Mouse (Mus musculus) limb, embryonic 14.5 days (tissue): ENCODE measurements around the gene Plcl2. TPM values are rescaled to one million over a fixed set of nuclear protein-coding genes. Genes with fewer than 3 reads are reported as not detected.
A peak's percentile ranks its signal among the peaks of the same experiment; 100 is the strongest.
"Not testable (repeated sequence)": the region's sequence is repeated elsewhere in the genome, so short reads cannot be mapped to it uniquely, and the experiment has no call there.

ENCODE experiments used
- ATAC-seq: fragments of 200-750 bp; cut with Nextera tagmentation; 2 replicates; pipeline ENCODE4 v1.8.0; 2017; ENCODE audit warnings: low read depth, moderate number of reproducible peaks, moderate TSS enrichment; ENCODE audit not compliant: low FRiP score
- DNase-seq: peaks from one replicate; pipeline ENCODE4 v3.0.0-alpha.2; 2015; ENCODE audit warnings: low spot score
- H3K27ac ChIP-seq: fragments of 300-500 bp; sonication (generic); replicated peaks from 2 replicates; pipeline ENCODE4 v1.5.1; 2014; ENCODE audit warnings: low read depth, mild to moderate bottlenecking, low read length, moderate library complexity, mixed read lengths
- H3K27me3 ChIP-seq: fragments of 300-500 bp; sonication (generic); 2 replicates; pipeline ENCODE4 v1.6.1; 2014; ENCODE audit warnings: low read length, mixed read lengths; ENCODE audit not compliant: control insufficient read depth, insufficient read depth
- H3K36me3 ChIP-seq: fragments of 300-500 bp; sonication (generic); 2 replicates; pipeline ENCODE4 v1.6.1; 2014; ENCODE audit warnings: mild to moderate bottlenecking, low read length, moderate library complexity, mixed read lengths; ENCODE audit not compliant: control insufficient read depth, insufficient read depth
- H3K4me1 ChIP-seq: fragments of 300-500 bp; sonication (generic); 2 replicates; pipeline ENCODE4 v1.6.1; 2014; ENCODE audit warnings: antibody characterized with exemption, low read length, mixed read lengths; ENCODE audit not compliant: control insufficient read depth, insufficient read depth
- H3K4me2 ChIP-seq: fragments of 300-500 bp; sonication (generic); replicated peaks from 2 replicates; pipeline ENCODE4 v1.6.1; 2014; ENCODE audit warnings: low read depth, mild to moderate bottlenecking, low read length, moderate library complexity; ENCODE audit not compliant: severe bottlenecking
- H3K4me3 ChIP-seq: fragments of 300-500 bp; sonication (generic); replicated peaks from 2 replicates; pipeline ENCODE4 v1.5.1; 2014; ENCODE audit warnings: low read length
- H3K9ac ChIP-seq: fragments of 300-500 bp; sonication (generic); 2 replicates; pipeline ENCODE4 v1.6.1; 2014; ENCODE audit warnings: mild to moderate bottlenecking, low read depth, low read length, moderate library complexity; ENCODE audit not compliant: severe bottlenecking
- H3K9me3 ChIP-seq: fragments of 300-500 bp; sonication (generic); 2 replicates; pipeline ENCODE4 v1.6.1; 2016; ENCODE audit warnings: low read length; ENCODE audit not compliant: control insufficient read depth
- POLR2A ChIP-seq: fragments of 200-500 bp; IDR thresholded peaks from 2 replicates; pipeline ENCODE4 v1.8.0; 2012; ENCODE audit warnings: inconsistent platforms, mild to moderate bottlenecking, moderate library complexity, borderline replicate concordance; ENCODE audit not compliant: insufficient read depth, insufficient read length; ENCODE audit errors: extremely low read depth
- WGBS: fragments of 180-500 bp; shearing (Covaris S2); extraction: QIAGEN DNeasy Blood & Tissue Kit; methylation state at CpG from one replicate; pipeline ENCODE4 v1.1.7; 2014; 5-methylcytosine and 5-hydroxymethylcytosine counted together
- polyA plus RNA-seq, 2 experiments: library from polyadenylated mRNA; depleted of rRNA in 1 of 2; stranded (reverse) in 1 of 2; unstranded in 1 of 2; fragments of >200 nt; fragmentation: Nextera tagmentation in 1 of 2; extraction: Ambion mirVana in 1 of 2; gene quantifications; 2 replicates each; pipeline versions ENCODE4 v1.2.1 to v1.2.3; 2012 to 2014

Gene Plcl2
- polyA plus RNA-seq, 2 experiments, result 4.9 to 6.7 TPM

DNA sequence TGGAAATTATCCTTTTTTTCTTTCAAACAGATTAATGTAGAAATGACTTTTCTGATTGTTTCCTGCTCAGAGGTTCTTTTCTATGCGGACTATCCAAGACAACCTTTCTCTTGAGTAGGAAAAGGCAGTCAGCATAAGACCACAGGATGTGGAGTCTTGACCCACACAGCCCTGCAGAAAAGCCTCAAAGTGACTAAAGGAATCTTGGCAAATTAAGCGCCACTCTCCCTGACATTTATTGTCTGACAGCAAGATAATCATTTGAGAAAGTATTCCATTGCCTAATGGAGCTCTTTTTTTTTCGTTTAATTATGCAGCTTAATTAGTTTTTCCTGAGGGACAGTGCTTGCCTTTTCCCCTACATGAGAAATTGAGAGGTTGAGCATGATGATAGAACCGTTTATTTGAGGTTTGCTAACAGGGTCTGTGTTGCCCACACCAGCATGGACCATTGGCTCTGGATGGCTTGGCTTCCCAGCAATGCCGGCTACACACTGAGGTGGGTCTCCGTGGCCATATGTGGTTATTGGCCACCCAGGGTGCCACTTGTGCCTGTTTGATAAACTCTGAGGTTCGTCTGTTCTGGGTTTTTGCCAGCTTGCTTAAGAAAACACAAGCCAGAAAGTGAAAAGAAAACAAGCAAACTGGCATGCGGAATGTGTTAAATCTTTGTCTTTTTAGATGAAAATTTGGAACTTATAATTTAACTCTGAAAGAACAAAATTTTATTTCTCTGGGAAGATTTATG, 56.3 kb downstream of the Plcl2 start:
- no peak for ATAC-seq
- no peak overlapping the region for H3K27ac ChIP-seq
- DNase-seq, result peak; percentile 12
- H3K4me3 ChIP-seq, result no peak overlapping the region
- no peak overlapping the region for H3K4me2 ChIP-seq
- H3K27me3 ChIP-seq, result no peaks in the 10 kb centered on the region
- no peak overlapping the region for H3K9ac ChIP-seq
- no peaks in the 10 kb centered on the region for H3K9me3 ChIP-seq
- no peak for TF ChIP-seq POLR2A
- peaks cover 8% of the 10 kb centered on the region; the same call in 1 of the 2 replicates for H3K4me1 ChIP-seq
- 28% methylated on average over 8 of the region's 8 CpGs for WGBS
- no peaks in the 10 kb centered on the region for H3K36me3 ChIP-seq

DNA sequence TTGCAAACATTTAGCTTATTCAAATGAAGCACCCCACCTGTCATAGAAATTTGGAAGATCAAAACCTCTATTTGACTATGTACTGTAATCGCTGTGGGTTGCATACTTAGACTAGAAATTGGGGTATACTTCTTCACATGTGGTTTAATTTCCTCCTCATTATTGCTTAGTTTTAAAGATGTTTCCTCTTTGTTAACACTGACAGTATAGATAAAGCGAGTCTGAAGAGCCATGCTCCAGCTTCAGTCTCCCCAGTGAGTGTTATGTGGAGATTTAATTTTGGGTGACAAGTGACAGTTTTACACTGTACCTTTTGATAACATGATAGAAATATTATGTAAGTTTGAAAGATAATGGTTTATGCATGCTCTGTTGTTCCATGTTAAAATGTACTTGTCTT, 59.6 kb downstream of the Plcl2 start:
- no peaks in the 10 kb centered on the region for H3K9me3 ChIP-seq
- no peaks in the 10 kb centered on the region for H3K36me3 ChIP-seq
- no peak overlapping the region for H3K27ac ChIP-seq
- TF ChIP-seq POLR2A, result no peak
- H3K9ac ChIP-seq, result no peak overlapping the region
- DNase-seq (no peak), ATAC-seq (no peak)
- WGBS, result 88% methylated on average over 2 of the region's 2 CpGs
- H3K4me1 ChIP-seq, result peaks cover 8% of the 10 kb centered on the region; the same call in 1 of the 2 replicates
- no peak overlapping the region for H3K4me3 ChIP-seq
- H3K27me3 ChIP-seq, result no peaks in the 10 kb centered on the region
- H3K4me2 ChIP-seq, result no peak overlapping the region

DNA sequence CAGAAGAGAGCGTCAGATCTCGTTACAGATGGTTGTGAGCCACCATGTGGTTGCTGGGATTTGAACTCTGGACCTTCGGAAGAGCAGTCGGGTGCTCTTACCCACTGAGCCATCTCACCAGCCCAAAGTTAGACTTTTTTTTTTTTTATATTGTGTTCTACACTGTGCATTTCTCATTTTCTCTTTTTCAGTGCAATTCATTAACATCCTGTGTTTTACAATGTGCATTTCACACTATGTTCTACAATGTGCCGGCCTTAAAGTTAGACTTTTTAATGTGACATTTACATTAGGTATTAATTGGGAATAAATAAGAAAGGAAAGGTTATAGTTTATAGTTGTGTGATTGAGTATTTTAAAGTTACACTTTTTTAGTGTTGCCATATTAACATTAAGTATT, 61.0 kb downstream of the Plcl2 start:
- H3K36me3 ChIP-seq, H3K9ac ChIP-seq, H3K4me3 ChIP-seq, H3K9me3 ChIP-seq, ATAC-seq, H3K4me2 ChIP-seq, H3K27ac ChIP-seq, H3K4me1 ChIP-seq, DNase-seq, H3K27me3 ChIP-seq: not testable (repeated sequence)
- 94% methylated on average over 5 of the region's 5 CpGs for WGBS

DNA sequence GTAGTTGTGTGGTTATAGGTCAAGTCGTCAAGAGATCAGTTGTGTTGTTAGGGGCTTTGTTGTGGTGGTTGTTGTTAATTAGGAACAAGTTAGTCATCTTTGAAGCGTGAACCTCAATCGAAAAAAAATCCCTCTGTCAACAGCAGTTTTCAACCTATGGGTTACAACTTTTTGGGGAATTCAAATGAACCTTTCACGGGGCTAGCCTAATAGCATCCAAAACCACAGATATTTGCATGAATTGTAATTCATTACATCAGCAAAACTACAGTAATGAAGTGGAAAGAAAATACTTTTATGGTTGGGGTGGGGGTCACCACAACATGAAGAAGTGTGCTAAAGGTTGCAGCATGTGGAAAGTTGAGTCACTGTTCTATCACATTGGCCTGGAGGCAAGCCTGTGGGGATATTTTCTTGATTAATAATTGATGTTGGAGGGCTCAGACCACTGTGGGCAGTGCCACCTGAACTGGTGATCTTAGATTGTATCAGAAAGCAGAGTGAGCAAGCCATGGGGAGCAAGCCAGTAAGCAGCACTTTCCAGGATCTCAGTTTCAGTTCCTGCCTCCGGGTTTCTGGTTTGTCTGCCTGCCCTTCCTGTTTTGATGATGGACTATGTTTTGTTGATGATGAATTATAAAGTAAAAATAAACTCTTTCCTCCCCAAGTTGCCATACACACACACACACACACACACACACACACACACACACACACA, 61.6 kb downstream of the Plcl2 start:
- DNase-seq (no peak), ATAC-seq (no peak)
- Histone ChIP-seq H3K9me3 (no peaks in the 10 kb centered on the region), H3K36me3 (no peaks in the 10 kb centered on the region), H3K4me3 (no peak overlapping the region), H3K27me3 (no peaks in the 10 kb centered on the region), H3K27ac (no peak overlapping the region), H3K4me2 (no peak overlapping the region), H3K4me1 (peaks cover 5% of the 10 kb centered on the region; the same call in 1 of the 2 replicates), H3K9ac (no peak overlapping the region)
- TF ChIP-seq POLR2A, result no peak
- WGBS, result 75% methylated on average over 5 of the region's 5 CpGs

DNA sequence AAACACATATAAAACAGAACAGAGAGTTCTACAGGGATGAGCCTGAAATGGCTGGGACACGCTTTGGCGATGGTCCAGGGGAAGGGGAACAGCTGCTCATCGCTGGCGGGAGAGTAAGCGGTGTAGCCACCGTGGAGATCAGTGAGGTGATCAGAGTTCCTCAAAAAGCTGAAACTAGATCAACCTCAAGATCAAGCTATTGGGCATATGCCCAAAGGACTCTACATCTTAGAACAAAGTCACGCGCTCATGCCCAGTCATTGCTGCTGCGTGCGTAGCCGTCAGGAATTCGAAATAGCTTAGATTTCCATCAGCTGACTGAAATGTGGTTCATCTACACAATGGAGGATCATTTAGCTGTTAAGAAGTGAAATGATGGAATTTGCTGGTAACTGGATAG, 65.0 kb downstream of the Plcl2 start:
- DNase-seq (peak; percentile 6), ATAC-seq (no peak)
- Histone ChIP-seq H3K4me1 (no peaks in the 10 kb centered on the region), H3K4me3 (no peak overlapping the region), H3K36me3 (no peaks in the 10 kb centered on the region), H3K27me3 (no peaks in the 10 kb centered on the region), H3K27ac (no peak overlapping the region), H3K4me2 (no peak overlapping the region), H3K9ac (no peak overlapping the region), H3K9me3 (no peaks in the 10 kb centered on the region)
- no peak for TF ChIP-seq POLR2A
- WGBS, result 92% methylated on average over 12 of the region's 12 CpGs
